Mouse (Mus musculus): ENCODE measurements around the gene Zfp503. TPM values are rescaled to one million over a fixed set of nuclear protein-coding genes. Genes with fewer than 3 reads are reported as not detected.

Zfp503 gene
- 0.30 and 0.44 TPM in 2 replicates for total RNA-seq (2015)
- total RNA-seq (2017) = 0.03 and 0.12 TPM in 2 replicates

- ATAC-seq (replicated peaks; ENCODE audit: poor library complexity) = no peak
Observed at GRCm38 (mm10) chr14:21989291-21989913, at the start of gene Zfp503. Gene Zfp503, minus strand, starts transcription at chr14:21989601.

- no peak for ATAC-seq (replicated peaks; ENCODE audit: poor library complexity)
Observed at GRCm38 (mm10) chr14:22037498-22038131, 48.2 kb upstream of the Zfp503 start.

DNA sequence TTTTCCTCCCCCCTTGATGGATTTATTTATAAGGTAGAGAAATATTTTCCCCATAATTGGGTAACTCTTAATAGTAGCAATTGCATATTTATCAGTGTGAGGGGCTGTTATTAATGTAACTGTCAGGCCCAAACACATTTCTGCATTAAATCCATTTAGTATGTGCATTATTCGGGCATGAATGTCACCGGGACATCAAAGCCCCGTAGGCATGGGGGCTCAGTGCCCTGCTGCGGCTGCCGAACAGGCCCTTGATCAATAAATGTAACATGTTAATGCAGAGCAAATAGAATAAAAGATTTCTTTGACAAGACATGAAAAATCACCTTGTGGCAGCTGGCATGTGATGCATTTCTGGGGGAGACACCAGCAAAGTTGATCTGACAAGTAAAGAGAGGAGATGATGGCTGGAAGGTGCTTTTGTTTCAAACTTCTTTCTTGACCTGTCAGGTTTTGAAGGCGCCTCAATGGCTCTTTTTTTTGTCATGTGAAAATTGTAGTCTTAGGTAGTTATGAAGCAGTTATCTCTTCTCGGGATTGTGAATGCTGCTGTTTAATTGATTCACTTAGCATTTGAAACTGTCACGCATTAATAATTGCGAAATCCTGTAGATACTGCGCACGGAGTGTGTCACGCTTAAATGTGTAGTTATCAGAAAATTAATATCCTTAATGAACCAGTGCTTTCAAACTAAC is 47.5 kb upstream of the Zfp503 start:
- ATAC-seq (replicated peaks; ENCODE audit: poor library complexity) = no peak

DNA sequence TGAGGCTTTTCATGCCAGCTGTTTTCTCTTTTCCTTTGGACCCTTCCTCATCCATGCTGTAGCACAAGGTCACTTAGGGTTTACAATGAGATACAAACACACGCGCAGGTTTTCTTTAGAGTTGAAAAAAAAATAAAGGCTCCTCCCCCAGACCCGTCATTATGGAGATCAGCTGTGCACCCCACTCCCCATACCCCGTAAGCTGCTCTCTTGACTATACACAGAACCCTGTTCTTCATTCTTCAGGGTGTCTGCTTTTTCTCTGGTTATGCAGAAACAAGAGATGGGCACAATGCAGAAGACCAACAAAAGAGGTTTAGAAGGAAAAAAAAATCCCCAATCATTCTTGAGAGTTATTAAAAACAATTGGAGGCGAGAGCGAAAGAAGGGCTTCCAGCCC is 46.9 kb upstream of the Zfp503 start:
- ATAC-seq (replicated peaks; ENCODE audit: poor library complexity) = no peak

GRCm38 (mm10) chr14:22035900-22036299 is 46.5 kb upstream of the Zfp503 start:
- ATAC-seq (replicated peaks; ENCODE audit: poor library complexity) = no peak

DNA sequence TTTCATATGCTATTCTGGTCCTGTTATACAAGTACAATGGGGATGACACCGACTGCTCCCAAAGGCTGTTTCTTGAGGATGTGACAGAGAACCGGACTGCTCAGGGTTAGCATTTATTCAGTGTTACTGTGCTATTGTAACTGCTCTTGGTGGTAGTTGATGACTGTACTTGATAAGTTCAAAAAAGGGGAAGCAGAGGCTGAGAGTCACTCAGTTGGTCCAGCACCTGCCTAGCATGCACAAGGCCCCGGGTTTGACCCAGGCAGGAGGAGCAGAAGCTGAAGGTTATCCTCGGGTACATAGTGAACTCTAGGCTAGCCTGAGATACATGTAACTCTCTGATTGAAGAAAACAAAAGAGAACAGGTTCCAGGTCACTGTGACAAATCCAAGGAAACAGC is 34.1 kb upstream of the Zfp503 start:
- ATAC-seq (replicated peaks; ENCODE audit: poor library complexity) = no peak

DNA sequence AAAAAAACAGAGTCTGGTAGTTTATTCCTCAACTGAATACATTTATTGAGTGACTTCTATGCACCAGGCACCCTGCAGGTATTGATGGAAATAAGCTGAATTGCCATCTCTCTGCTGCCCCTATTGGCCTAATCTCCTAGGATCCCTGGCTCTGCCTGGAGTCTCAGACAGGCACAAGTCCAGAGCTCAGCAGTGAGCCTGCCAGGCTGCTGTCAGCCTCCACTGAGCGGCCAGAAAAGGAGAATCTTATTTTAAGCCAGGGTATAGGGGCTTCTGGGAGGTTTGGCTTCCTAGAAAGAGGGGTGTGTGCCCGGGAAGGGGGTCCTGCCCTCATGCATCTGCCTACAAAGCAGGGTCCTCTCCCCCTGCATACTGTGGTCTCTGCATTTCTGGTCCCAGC is 31.5 kb upstream of the Zfp503 start:
- ATAC-seq (replicated peaks; ENCODE audit: poor library complexity) = peak; percentile 62

DNA sequence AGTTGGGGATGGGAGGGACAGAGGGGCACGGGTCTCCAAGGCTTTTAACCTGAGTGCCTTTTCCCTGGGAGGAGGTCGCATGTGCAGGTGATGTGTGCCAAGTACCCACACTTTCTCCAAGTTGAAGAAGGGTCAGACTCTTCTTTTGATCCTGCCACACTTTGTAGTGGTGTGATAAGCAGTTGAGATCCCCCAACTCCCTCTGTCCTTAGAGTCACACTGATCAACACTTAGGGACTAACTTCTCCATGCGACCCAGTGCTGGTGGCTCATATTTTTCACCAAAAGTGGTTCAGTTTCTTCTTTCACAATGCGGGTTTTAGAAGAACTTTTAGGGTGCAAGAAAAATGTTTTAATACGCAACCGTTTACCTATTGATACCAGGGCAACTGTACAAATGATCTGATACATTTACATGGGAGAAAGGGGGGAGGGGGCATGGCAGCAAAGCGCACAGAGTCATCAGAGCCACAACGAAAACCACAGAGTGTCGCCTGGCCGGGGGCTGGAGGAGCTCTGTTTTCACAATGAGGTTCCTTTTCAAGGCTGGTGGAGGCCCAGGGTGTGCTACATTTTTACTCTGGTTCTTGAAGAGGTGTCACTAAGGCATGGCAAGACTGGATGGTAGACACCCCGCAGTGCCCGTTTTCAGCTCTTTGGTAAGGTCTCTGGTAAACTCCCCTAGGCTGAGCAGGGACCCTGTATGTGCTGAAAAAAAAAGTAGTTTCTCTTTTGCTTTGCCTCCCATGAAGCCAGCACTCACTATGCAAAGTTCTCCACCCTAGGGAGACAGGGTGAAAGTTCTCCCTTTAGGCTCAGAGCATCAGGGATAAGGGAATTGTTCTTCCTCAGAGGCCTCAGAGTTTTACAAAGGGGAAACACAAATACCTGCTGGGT is 30.8 kb upstream of the Zfp503 start:
- peak; percentile 49 for ATAC-seq (replicated peaks; ENCODE audit: poor library complexity)

- ATAC-seq (replicated peaks; ENCODE audit: poor library complexity) = peak; percentile 69
Observed at GRCm38 (mm10) chr14:22019252-22019948, 30.0 kb upstream of the Zfp503 start, which contains the start of gene Lrmda. Gene Lrmda, plus strand, starts transcription at chr14:22019712.

DNA sequence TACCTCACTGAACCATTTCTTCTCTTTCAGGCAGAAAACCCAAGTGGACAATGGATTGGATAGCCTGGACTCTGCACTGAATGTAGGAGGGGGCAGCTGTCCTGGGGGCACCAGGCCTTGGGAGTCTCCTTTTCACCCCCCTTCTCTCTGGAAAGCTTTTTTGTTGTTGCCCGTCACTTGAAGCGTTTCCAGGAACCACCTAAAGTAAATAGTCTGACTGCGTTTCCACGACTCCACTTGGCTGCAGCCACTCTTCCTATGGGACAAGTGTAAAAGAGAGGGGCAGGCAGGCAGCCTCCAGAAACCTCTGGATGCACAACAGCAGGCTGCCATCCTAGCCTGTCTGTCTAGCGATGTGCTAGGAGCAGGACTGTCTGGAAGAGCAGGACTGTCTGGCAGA is 27.6 kb upstream of the Zfp503 start:
- ATAC-seq (replicated peaks; ENCODE audit: poor library complexity) = no peak

DNA sequence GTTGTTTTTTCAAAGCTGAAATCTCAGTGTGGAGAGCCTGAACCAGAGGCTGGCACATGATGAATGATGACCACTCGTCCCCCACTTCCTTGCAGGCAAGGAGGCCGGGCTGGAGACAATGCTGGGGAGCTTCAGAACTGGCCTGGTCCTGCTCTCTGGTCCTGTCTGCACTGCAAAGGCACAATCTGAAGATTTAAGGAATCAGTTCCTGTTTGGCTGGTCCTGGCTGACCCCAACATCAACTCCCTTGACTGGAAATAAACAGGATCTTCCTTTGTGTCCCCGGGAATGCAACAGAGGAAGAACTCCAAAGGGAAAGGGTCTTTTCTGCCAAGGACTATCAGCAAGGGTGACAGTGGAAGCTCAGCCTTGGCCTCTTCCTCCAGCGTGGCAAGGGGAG is 25.4 kb upstream of the Zfp503 start:
- ATAC-seq (replicated peaks; ENCODE audit: poor library complexity) = no peak

DNA sequence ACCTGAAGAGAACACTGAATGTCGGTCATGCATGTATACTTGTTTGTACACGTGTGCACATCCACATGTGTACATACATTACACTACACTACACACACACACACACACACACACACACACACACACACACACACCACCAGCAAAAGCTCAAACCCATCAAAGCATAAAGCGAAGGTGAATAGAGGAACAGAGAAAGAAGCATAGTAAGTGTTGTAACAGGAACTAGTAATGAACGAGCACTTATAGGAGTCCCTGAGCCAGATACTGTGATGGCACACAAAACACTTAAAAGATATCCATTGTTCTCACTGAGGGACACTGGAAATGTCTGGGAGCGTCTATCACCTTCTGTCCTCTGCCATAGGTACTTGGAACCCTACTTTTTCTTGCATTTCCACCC is 24.9 kb upstream of the Zfp503 start:
- peak; percentile 49 for ATAC-seq (replicated peaks; ENCODE audit: poor library complexity)

DNA sequence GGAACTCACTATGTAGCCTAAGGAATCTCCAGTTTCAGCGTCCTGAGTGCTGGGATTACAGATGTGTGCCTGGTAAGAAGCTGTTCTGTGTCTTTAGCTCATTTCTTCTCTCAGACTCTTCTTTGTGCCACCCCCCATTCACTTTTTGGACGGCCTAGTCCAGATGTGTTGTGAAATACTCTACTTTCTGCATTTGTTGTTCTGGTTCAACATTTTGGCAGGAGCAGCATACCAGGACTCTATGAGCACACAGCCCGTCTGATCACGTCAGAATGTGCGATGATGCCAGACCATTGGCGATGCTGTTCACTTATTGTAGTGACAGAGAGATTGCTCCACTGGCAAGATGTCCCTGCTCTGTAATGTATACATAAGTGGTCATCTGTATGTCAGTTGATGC is 17.6 kb upstream of the Zfp503 start:
- ATAC-seq (replicated peaks; ENCODE audit: poor library complexity) = no peak

- ATAC-seq (replicated peaks; ENCODE audit: poor library complexity) = no peak
Observed at GRCm38 (mm10) chr14:22004943-22005342, 15.5 kb upstream of the Zfp503 start.

GRCm38 (mm10) chr14:22003631-22004030 is 14.2 kb upstream of the Zfp503 start:
- no peak for ATAC-seq (replicated peaks; ENCODE audit: poor library complexity)

GRCm38 (mm10) chr14:22003231-22003630 is 13.8 kb upstream of the Zfp503 start:
- ATAC-seq (replicated peaks; ENCODE audit: poor library complexity) = no peak

DNA sequence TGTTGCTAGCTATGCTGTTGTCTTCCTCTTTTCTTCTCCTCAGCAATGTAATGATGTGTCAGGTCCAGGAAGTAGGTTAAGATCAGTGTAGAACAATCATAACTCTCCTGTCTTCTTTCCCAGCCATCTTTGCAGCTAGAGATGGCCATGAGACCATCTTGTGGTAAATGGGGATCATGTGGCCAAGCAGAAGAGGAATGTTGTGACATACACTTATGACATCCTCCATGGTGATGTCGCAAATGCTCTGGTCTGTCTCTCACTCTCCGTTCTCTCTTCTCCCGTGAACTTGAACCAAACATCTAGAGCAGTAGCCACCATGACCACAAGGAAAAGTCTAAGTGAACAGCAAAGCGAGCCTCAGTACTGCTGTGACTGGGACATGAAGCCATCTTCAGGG is 10.2 kb upstream of the Zfp503 start:
- ATAC-seq (replicated peaks; ENCODE audit: poor library complexity) = peak; percentile 95

DNA sequence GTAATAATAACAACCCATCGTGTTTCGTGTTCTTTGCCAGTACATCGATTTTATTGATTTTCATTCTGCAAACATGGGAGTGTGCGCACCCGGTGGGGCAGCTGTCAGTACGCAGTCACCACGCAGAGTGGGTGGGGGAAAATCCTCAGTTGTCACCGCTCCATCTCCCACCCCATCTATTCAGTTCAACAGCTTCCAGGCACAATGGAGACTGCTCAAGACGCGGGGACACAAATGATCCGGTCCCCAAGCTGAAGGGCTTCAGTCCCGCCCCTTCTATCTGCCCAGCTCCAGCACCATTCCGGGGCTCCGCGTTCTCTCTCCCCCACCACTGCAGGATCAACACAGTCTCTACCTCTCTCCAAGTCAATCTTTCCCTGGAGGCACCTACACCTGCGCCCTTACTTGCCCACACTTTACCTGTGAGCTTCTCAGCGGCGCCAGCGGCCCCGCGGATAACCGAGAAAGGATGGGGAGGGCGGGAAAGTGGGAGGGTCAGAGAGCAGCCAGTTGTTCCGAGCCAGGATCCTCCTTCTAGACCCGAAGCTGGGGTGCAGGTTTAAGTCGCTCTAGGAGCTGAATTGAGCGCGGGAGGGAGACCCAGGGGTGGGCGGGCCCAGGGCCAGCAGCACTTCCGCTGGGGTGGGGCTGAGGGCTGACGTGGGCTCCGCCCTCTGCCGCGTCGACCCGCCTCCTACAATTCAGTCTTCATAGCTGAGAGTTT is 5.8 kb upstream of the Zfp503 start:
- peak; percentile 66 for ATAC-seq (replicated peaks; ENCODE audit: poor library complexity)

- peak; percentile 32 for ATAC-seq (replicated peaks; ENCODE audit: poor library complexity)
Observed at GRCm38 (mm10) chr14:21994061-21994990, 4.9 kb upstream of the Zfp503 start.

Data from megakaryocyte progenitor cell, adult 5-6 weeks (primary cell).